Mouse (Mus musculus): ENCODE results near the gene S100a6. TPM values are rescaled to one million over a fixed set of nuclear protein-coding genes. Genes with fewer than 3 reads are reported as not detected.
A peak's percentile ranks its signal among the peaks of the same experiment; 100 is the strongest.

Gene S100a6
- 50.6 and 60.9 TPM in 2 replicates for polyA plus RNA-seq (2012; rRNA removed)

GRCm38 (mm10) chr3:90612728-90613291 is at the start of gene S100a6:
Gene S100a6, plus strand, starts transcription at chr3:90612882.
- DNase-seq (ENCODE audit: extremely low spot score in 1 of 2, low spot score in 1 of 2): peak in 1 of 2 experiments; percentile 70

GRCm38 (mm10) chr3:90574691-90575090 is 38.0 kb upstream of the S100a6 start:
- no peak for DNase-seq (ENCODE audit: extremely low spot score in 1 of 2, low spot score in 1 of 2)

DNA sequence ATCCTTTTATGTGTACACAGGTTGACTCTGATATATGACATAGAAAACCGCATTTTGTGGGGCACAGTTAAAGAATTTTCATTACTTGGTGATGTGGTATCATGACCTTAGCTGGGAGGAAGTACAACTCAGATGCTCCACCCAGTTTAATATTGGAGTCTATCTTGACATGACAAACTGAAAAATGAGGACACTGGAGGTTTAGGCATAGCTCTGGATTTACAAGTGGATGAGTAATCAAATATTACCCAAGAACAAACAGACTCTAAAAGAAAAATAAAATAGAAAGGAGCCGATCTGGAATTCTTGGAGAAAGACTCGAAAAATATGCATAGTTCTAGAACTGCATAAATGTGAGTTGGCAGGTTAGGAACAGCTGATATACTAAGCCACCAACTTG is 37.4 kb upstream of the S100a6 start:
- DNase-seq (ENCODE audit: extremely low spot score in 1 of 2, low spot score in 1 of 2): no peak

DNA sequence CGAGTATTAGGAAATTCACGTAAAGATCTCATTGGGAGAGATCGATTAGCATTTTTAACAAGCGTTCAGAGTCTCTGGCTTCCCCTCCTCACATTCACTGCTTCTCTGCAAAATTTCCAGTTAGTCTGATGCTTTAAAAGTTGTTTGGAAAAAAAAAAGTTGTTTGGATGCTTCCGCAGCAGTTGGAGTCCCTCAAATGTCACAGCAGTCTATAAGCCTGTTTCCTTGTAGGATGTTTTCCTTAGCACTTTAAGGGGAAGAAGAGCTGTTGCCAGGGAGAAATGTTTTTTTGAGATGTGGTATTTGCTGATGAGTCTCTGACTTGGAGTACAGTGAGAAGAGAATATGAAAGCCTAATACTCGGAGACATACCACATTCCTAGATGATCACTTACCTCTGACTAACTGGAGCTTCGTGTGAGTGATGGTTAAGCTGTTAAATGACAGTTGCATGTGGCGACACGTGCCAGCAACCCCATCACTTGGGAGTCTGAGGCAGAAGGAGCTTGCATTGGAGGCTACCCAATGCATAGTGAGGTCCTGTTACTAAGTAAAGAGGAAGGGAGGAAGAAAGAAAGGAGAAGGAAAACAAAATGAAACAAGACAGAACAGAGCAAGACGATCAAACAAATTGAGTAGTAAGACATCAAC is 36.2 kb upstream of the S100a6 start:
- DNase-seq (ENCODE audit: extremely low spot score in 1 of 2, low spot score in 1 of 2): no peak

DNA sequence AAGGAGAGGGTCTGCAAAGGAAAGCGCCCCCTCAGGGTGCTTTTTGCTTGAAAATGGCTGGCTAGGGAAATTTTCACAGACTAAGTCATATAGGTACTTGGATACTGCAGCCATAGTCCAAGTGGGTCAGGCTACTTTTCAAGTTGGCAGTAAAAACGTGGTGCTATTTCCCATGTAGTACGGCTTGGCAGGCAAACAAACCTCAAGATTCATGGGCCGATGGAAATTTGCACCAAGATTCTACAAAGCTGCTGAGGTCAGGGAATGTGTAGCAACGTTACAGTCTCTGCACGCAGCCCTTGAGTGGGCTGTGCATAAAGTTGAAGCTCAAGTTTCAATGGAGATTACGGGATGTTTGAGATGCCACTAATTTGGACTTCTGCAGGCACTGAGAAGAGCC is 33.2 kb upstream of the S100a6 start:
- DNase-seq (ENCODE audit: extremely low spot score in 1 of 2, low spot score in 1 of 2): no peak

DNA sequence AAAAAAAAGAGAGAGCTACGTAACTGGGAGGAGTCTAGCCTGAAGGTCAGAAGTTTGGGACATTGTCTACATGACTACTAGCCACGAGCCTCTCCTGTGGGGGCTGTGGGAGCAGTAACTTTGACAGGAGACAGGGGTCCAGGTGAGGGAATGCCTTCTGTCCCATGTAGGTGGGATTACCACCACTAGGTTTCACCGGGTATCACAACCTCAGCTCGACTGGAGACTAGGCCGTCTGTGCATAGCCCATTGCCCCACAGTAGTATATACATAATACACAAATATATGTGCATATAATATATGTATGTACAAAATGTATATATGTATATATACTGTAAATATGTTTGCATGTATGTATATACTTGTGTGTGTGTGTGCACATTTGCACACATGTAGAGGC is 31.5 kb upstream of the S100a6 start:
- no peak for DNase-seq (ENCODE audit: extremely low spot score in 1 of 2, low spot score in 1 of 2)

DNA sequence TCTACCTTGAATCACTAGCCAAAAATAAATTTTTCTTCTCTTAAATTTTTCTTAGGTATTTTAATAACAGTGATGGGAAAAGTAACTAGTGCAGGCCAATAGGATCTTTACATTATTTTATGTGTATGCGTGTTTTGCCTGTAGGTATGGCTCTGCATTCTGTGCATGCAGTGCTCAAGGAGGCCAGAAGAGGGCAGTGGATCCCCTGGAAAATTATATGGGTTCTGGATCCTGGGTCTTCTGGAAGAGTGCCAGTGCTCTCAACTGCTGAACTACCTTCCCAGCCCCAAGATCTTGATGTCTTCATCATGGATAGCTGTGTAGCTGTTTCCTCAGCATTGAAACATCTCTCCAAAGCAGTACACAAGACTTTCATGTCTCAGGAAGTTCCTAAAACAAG is 30.5 kb upstream of the S100a6 start:
- no peak for DNase-seq (ENCODE audit: extremely low spot score in 1 of 2, low spot score in 1 of 2)

DNA sequence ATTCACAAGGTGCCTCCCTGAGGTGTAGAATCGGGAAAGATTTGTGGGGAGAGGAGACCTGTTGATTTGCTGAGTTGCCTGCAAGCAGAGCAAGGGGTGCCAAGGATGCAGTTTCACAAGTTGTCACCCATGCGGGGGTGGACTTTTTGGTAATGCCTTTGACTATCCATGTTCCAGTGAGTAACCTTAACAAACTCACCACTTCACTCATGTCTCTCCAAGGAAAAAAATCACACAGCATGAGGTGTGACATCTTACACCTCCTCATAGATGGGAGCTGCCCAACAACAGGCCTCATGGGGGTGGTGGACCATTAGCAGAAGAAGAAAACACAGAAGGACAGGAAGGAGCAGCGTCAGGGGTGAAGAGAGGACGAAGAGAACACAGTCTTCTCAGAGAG is 30.1 kb upstream of the S100a6 start:
- no peak for DNase-seq (ENCODE audit: extremely low spot score in 1 of 2, low spot score in 1 of 2)

GRCm38 (mm10) chr3:90583893-90584292 is 28.8 kb upstream of the S100a6 start:
- DNase-seq (ENCODE audit: extremely low spot score in 1 of 2, low spot score in 1 of 2): no peak

- peak; percentile 64 to 87 for DNase-seq (ENCODE audit: extremely low spot score in 1 of 2, low spot score in 1 of 2)
Measured at GRCm38 (mm10) chr3:90585595-90585994, 27.1 kb upstream of the S100a6 start.

DNA sequence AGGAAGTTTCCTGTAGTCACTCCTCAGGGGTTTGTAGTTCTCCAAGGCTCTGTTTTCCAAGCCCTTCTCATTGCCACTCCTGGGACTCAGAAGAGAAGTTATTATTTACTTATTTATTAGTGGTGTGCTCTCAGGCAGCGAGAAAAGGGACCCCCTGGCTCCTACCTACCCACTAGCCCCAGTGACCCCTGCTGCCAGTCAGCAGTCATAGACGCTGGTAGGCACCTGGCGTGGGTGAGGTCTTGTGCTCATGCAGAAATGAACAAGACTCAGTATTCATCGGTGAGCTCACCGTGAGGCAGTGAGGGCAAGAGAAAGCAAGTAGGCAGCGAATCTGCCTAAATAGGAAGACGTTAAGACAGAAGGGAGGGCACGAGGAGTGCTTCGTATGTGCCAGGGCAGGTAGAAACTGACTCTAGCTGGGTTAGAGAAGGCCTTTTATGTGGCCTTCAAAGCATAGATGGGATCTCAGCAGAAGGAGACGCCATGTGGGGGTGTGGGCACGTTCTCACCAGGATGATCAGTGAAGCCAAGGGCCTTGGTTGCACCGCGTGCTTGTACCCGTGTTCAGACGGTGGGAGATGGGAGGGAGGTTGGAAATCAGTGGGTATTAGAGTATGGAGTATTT is 26.6 kb upstream of the S100a6 start:
- no peak for DNase-seq (ENCODE audit: extremely low spot score in 1 of 2, low spot score in 1 of 2)

GRCm38 (mm10) chr3:90586906-90587305 is 25.8 kb upstream of the S100a6 start:
- peak in 1 of 2 experiments; percentile 52 for DNase-seq (ENCODE audit: extremely low spot score in 1 of 2, low spot score in 1 of 2)

- DNase-seq (ENCODE audit: extremely low spot score in 1 of 2, low spot score in 1 of 2): peak; percentile 78 to 79
Measured at GRCm38 (mm10) chr3:90587361-90588101, 25.2 kb upstream of the S100a6 start.

DNA sequence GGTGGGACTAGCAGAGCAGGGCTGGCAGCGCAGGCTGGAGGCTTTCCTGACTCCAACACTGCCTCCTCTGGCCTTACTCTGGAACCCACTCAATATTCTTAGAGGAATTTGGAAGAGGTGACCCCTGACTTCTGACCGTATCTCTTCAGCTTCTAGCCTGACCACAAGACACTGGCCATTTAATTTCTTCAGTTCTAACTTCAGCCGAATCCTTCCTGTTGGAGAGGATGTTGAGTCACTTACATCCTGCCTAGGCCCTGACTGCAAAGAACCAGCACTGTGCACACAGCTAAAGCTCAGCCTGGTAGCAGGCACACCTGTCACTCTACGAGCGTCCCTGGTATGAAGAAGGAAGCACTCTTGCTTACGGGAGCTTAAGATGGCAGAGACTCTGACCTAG is 23.3 kb upstream of the S100a6 start:
- DNase-seq (ENCODE audit: extremely low spot score in 1 of 2, low spot score in 1 of 2): no peak

DNA sequence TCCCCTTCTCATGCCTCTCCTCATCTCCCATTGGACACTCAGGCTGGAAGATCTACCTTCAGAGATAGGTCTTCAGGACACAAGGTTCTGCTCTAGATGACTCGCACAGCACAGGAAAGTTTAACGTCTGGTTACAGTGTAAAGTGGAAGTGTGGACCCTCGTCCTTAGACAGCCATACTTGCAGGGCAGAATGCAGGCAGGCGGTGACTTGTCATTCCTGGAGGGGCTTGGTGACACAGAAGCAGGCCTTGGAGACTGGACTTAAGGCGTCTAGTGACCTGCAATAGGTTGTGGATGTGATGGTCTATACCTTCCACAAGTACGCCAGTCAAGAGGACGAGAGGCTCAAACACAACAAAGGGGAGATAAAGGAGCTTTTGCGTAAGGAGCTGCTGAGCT is 22.7 kb upstream of the S100a6 start, which contains the start of gene S100a2:
S100a2 (plus strand) TSS at position 301 of the 400 bp plus-strand sequence.
- DNase-seq (ENCODE audit: extremely low spot score in 1 of 2, low spot score in 1 of 2): no peak

GRCm38 (mm10) chr3:90594466-90594865 is 18.2 kb upstream of the S100a6 start:
- no peak for DNase-seq (ENCODE audit: extremely low spot score in 1 of 2, low spot score in 1 of 2)

- no peak for DNase-seq (ENCODE audit: extremely low spot score in 1 of 2, low spot score in 1 of 2)
Measured at GRCm38 (mm10) chr3:90595556-90595955, 17.1 kb upstream of the S100a6 start.

DNA sequence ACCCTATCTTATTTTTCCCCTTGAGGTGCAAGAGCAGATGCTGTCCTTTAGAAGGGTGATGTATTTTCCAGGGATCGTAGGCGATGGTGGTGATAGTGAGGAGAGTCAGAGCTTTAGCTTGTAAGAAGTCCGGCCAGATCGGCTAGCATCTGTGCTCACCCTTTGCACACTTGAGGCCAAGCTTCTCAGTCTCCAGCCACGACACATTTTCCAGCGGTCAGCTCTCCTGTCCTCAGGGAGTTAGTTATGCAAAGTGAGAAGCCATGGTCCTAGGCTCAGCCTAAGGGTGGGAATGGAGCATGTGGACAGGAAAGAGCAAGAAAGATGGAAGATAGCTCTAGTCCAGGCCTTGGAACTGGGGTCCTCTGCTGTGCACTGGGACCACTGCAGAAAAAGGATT is 15.9 kb upstream of the S100a6 start:
- DNase-seq (ENCODE audit: extremely low spot score in 1 of 2, low spot score in 1 of 2): no peak

- no peak for DNase-seq (ENCODE audit: extremely low spot score in 1 of 2, low spot score in 1 of 2)
Measured at GRCm38 (mm10) chr3:90597736-90598135, 14.9 kb upstream of the S100a6 start.

DNA sequence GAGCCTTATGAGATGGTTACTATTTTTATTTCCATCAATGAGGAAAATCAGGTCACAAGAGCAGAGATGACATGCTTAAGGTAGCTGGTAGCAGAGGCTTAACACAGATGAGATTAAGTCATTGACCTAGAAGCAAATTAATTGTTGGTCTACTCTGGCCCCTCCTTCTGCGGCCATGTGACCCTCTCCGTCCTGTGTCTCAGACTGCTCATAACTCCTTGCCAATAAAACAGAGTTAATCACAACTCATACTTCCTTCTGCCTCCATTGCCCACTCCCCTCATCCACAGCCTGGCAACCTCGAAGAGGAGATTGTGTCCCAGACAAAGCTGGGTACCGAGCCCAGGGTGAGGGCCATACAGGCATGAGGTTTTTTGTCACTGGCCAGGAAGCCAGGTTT is 14.5 kb upstream of the S100a6 start:
- DNase-seq (ENCODE audit: extremely low spot score in 1 of 2, low spot score in 1 of 2): no peak

DNA sequence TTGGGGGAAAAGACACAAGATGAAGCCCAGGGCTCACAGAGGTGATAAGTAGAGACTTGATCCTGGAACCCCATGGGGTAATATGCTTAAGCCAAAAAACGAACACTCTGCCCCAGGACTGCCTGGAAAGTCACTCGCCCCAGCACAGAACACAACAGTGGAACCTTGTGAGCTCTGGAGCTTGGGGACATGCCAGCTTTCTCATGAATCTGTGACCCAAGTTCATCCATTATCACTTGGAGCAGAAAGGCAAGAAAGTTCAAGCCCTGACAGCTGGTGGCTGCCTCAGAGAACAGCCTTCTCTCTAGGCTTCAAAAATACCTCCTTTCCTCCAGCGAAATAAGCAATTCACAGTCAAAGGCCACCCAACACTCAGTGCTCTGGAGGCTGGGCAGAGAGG is 13.3 kb upstream of the S100a6 start:
- DNase-seq (ENCODE audit: extremely low spot score in 1 of 2, low spot score in 1 of 2): no peak
